Mouse (Mus musculus) 3134 (cell line): ENCODE results near the gene Rgs12.

Experiments
- DNase-seq: peaks from one replicate; pipeline ENCODE4 v3.0.0-alpha.2; 2011; ENCODE audit warnings: low spot score; ENCODE audit not compliant: insufficient read length; ENCODE audit errors: extremely low read depth

The Rgs12 gene

GRCm38 (mm10) chr5:34948861-34949760 lies at the start of gene Rgs12:
TSS of gene Rgs12 (plus strand) at chr5:34949445.
- peak; percentile 85 for DNase-seq

- DNase-seq, result no peak
Observed at GRCm38 (mm10) chr5:34899787-34900469, 49.3 kb upstream of the Rgs12 start.

GRCm38 (mm10) chr5:34902371-34902770 lies 46.9 kb upstream of the Rgs12 start:
- DNase-seq, result no peak

GRCm38 (mm10) chr5:34902811-34903385 lies 46.3 kb upstream of the Rgs12 start:
- no peak for DNase-seq

GRCm38 (mm10) chr5:34904412-34904811 lies 44.8 kb upstream of the Rgs12 start:
- no peak for DNase-seq

- no peak for DNase-seq
Observed at GRCm38 (mm10) chr5:34907230-34907629, 42.0 kb upstream of the Rgs12 start.

- peak; percentile 36 for DNase-seq
Observed at GRCm38 (mm10) chr5:34907910-34908725, 41.1 kb upstream of the Rgs12 start, which contains the start of gene Msantd1. TSS of gene Msantd1 (plus strand) at chr5:34908012.

- DNase-seq, result no peak
Observed at GRCm38 (mm10) chr5:34908726-34909633, 40.3 kb upstream of the Rgs12 start.

GRCm38 (mm10) chr5:34909634-34910503 lies 39.4 kb upstream of the Rgs12 start:
- DNase-seq, result no peak

GRCm38 (mm10) chr5:34910504-34910815 lies 38.8 kb upstream of the Rgs12 start:
- no peak for DNase-seq

GRCm38 (mm10) chr5:34915801-34916200 lies 33.4 kb upstream of the Rgs12 start:
- no peak for DNase-seq

GRCm38 (mm10) chr5:34917234-34917655 lies 32.0 kb upstream of the Rgs12 start:
- no peak for DNase-seq

GRCm38 (mm10) chr5:34918785-34919184 lies 30.5 kb upstream of the Rgs12 start:
- DNase-seq, result no peak

- no peak for DNase-seq
Observed at GRCm38 (mm10) chr5:34922531-34922930, 26.7 kb upstream of the Rgs12 start.

- no peak for DNase-seq
Observed at GRCm38 (mm10) chr5:34923920-34924319, 25.3 kb upstream of the Rgs12 start.

GRCm38 (mm10) chr5:34924519-34924918 lies 24.7 kb upstream of the Rgs12 start:
- DNase-seq, result no peak

- no peak for DNase-seq
Observed at GRCm38 (mm10) chr5:34927648-34928047, 21.6 kb upstream of the Rgs12 start.

GRCm38 (mm10) chr5:34930151-34930975 lies 18.9 kb upstream of the Rgs12 start:
- no peak for DNase-seq
